Mouse (Mus musculus) erythroblast, embryonic 14.5 days (primary cell): ENCODE results near the gene Hectd4.

Source experiments
- GATA1 ChIP-seq: IDR thresholded peaks from 2 replicates; pipeline ENCODE4 v1.6.1; 2012; ENCODE audit warnings: low read length, inconsistent platforms, mixed read lengths
- TAL1 ChIP-seq: IDR thresholded peaks from 3 replicates; pipeline ENCODE4 v1.6.1; 2012; ENCODE audit warnings: low read length, inconsistent platforms, mixed read lengths

GRCm38 (mm10) chr5:121253816-121254497 is 33.9 kb downstream of the Hectd4 start:
- no peak for TF ChIP-seq GATA1
- TF ChIP-seq TAL1 = no peak
